Mouse (Mus musculus) gastrocnemius, adult 8-10 months (tissue): Measurements from ENCODE around the gene Kcna5. TPM values are rescaled to one million over a fixed set of nuclear protein-coding genes. Genes with fewer than 3 reads are reported as not detected.

Source experiments
- DNase-seq, 2 experiments: peaks; one replicate each; pipeline ENCODE4 v3.0.0; 2022; ENCODE audit warnings: low spot score in 2 of 2
- total RNA-seq, 4 experiments: library from RNA; stranded (reverse); gene quantifications; 2 replicates each; pipeline ENCODE4 v1.2.4; 2022

Gene Kcna5
- total RNA-seq, 4 experiments from 2014 or later: 3.3 to 3.9 (median 3.5) TPM

- DNase-seq: no peak
Measured at GRCm38 (mm10) chr6:126536926-126537325, 1.7 kb upstream of the Kcna5 start.

GRCm38 (mm10) chr6:126535911-126536270 lies 679 bp upstream of the Kcna5 start:
- no peak for DNase-seq

- no peak for DNase-seq
Measured at GRCm38 (mm10) chr6:126534531-126535207, 543 bp downstream of the Kcna5 start.

GRCm38 (mm10) chr6:126531306-126531705 lies 3.9 kb downstream of the Kcna5 start:
- DNase-seq: no peak

GRCm38 (mm10) chr6:126530019-126530418 lies 5.2 kb downstream of the Kcna5 start:
- DNase-seq: no peak

- DNase-seq: no peak
Measured at GRCm38 (mm10) chr6:126514720-126515119, 20.5 kb downstream of the Kcna5 start.

GRCm38 (mm10) chr6:126513714-126514248 lies 21.4 kb downstream of the Kcna5 start:
- DNase-seq: no peak

GRCm38 (mm10) chr6:126513154-126513553 lies 22.1 kb downstream of the Kcna5 start:
- DNase-seq: no peak

GRCm38 (mm10) chr6:126508671-126509070 lies 26.5 kb downstream of the Kcna5 start:
- DNase-seq: no peak

GRCm38 (mm10) chr6:126503920-126504319 lies 31.3 kb downstream of the Kcna5 start:
- DNase-seq: no peak

GRCm38 (mm10) chr6:126502691-126503301 lies 32.4 kb downstream of the Kcna5 start:
- no peak for DNase-seq

- DNase-seq: no peak
Measured at GRCm38 (mm10) chr6:126500985-126501384, 34.2 kb downstream of the Kcna5 start.

- peak; percentile 44 to 53 for DNase-seq
Measured at GRCm38 (mm10) chr6:126500088-126500487, 35.1 kb downstream of the Kcna5 start.

GRCm38 (mm10) chr6:126497878-126498277 lies 37.3 kb downstream of the Kcna5 start:
- DNase-seq: no peak

- no peak for DNase-seq
Measured at GRCm38 (mm10) chr6:126497173-126497839, 37.9 kb downstream of the Kcna5 start.

- DNase-seq: no peak
Measured at GRCm38 (mm10) chr6:126487136-126487535, 48.1 kb downstream of the Kcna5 start.

GRCm38 (mm10) chr6:126484887-126485286 lies 50.3 kb downstream of the Kcna5 start:
- no peak for DNase-seq

GRCm38 (mm10) chr6:126483264-126483867 lies 51.8 kb downstream of the Kcna5 start:
- DNase-seq: peak; percentile 61 to 67
